Mouse (Mus musculus): Measurements from ENCODE around the gene Fli1.

The Fli1 gene

DNA sequence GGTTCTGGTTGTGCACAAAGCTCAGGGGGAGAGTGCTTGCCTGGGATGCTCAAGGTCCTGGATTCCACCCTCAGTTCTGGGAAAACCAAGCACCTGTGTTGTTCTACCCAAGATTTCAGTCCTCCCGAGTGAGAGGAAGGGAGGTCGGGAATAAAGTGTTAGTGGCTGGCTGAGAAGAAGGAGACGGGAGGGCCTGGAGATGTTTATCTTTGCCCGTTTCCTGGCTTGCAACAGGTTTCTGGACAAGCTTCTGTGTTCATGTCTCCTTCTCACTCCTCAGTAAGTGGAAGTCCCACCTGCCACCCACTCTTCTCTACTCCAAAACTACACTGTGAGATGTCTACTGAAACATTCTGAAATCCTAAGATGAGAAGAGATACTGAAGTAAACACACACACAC lies 39.2 kb downstream of the Fli1 start:
- no peak for DNase-seq (ENCODE audit: low read depth, low spot score)

DNA sequence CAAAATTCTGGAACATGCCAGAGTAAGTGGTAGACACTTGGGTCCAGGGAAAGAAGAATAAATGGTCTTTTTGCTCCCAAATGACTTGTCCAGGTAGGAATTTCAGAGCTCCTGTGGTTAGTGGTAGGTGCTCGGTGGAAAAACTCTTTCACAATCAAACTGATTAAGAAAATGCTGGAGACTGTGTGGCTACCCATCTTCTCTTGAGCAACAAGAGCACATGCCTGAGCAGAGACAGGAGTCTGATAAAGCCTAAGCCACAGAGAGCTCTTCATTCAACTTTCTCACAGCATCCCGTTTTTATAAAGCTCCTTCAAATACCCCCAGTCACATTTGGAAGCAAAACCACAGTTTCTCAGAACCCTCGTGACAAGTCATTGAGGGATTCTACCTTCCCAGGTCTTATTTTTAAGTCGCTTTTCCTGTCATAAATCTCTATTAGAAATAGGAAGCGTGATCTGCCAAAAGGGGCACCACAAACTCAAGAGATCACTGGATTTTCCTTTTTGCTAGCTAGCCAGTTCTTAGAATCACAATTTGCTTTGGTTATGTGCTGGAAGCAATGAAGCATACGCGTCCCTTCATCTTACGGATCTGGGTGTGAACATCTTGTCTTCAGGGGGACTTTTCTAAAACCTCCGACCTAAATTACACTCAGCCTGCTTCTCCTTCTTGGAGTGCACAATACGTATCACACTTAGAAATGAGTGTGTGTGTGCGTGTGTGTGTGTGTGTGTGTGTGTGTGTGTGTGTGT lies 40.2 kb downstream of the Fli1 start:
- DNase-seq (ENCODE audit: low read depth, low spot score) = no peak

DNA sequence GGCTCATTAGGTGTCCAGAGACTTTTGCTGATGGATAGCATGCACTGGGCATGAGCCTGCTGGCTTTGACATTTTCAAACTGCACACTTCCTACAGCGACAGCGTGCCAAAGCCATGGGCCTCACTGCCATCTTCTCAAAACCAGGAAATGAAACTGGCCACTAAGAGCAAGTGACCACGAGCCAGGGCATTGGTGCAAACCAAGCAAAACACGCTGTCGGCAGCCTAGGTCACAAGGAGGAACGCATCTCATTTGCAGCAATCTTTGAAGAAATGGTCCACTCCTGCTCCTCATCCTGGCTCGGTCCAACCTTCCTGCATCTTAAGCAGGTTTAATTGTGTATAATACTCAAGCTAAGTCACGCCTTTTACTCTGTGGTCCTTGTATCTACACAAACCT lies 41.8 kb downstream of the Fli1 start:
- DNase-seq (ENCODE audit: low read depth, low spot score) = no peak

DNA sequence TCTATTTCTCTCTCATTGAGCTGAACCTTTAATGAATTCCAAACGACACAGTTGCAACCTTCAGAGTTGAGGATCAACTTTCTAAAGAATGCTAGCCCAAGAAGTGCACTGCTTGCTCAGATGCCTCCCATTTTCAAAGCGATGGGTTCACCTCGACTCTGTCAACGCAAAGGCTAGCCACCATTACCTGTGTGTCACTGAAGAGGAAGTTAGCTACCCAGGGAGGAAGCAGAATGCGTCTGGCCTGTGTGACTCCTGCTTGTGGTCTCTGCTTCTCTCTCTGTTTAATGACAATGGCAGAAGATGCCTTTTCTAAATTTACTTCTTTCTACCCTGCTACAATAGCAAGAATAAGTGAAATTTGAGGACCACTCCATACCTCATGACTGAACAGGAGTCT lies 42.6 kb downstream of the Fli1 start:
- peak; percentile 74 for DNase-seq (ENCODE audit: low read depth, low spot score)

DNA sequence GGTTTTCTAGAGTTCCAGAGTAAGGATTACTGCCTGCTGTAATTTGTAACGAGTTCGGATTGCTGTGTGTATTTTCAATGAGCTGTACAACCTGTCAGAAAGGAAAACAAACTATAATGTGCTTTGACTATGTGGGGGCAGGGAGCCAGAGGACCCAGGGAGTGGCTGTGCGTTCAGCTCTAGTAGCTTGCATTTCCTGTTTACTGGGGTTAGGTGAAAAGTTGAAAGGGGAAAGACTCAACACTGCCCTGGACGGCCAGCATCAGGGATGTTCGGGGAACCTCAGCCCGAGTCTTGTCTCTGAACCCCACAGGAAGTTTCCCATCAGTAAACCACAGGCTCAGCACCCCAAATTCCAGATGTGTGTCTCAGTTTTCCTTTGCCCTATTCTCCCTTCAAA lies 43.2 kb downstream of the Fli1 start:
- DNase-seq (ENCODE audit: low read depth, low spot score) = peak; percentile 69

DNA sequence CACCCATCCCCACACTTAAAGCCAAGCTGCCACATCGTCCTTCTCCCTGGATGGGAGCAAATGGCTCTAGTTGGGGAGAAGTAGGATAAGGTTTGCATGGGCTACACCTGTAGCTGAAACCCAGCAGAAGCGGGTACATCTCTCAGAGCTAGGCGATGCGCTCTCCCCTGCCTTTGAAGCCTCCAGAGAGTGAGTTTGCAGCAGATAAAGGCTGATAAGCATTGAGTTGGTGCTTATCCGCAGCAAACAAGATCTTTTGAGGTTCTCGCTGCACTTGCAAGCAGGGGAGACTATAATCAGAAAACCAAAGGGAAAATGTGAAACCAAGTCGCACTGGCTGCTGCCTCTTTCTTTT lies 47.0 kb downstream of the Fli1 start:
- peak; percentile 81 for DNase-seq (ENCODE audit: low read depth, low spot score)

DNA sequence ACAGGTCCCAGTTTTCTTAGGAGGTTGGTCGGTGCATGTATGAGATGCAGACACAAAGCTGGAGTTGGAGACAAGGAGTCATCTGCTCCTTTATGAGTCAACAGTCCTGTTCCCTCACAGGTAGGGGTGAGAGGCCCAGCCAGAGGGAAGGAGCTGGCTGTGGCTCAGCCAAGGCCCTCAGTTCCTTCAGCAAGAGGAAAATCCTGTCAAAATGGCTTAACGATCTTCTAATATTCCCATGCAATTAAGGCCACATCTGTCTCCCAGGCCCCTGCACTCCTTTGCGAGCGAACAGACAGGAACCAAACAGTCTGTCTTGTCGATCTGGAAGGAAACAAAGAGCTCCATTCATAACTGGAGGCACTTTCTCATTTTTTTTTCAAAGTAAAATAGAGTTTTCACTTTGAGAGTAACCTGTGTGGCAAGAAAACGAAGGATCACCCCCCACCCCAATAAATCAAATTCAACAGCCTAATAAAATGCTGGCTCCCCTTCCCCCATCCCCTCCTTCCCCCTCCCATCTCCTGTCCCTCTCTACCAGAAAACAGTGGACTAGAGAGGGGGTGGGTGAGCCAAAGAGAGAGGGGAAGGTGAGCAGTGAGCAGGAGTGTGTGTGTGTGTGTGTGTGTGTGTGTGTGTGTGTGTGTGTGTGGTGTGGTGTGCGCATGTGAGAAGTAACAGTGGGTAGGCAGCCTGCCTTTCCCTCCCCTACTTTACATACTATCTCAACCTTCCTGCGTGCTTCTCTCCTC lies 47.6 kb downstream of the Fli1 start:
- DNase-seq (ENCODE audit: low read depth, low spot score) = no peak

DNA sequence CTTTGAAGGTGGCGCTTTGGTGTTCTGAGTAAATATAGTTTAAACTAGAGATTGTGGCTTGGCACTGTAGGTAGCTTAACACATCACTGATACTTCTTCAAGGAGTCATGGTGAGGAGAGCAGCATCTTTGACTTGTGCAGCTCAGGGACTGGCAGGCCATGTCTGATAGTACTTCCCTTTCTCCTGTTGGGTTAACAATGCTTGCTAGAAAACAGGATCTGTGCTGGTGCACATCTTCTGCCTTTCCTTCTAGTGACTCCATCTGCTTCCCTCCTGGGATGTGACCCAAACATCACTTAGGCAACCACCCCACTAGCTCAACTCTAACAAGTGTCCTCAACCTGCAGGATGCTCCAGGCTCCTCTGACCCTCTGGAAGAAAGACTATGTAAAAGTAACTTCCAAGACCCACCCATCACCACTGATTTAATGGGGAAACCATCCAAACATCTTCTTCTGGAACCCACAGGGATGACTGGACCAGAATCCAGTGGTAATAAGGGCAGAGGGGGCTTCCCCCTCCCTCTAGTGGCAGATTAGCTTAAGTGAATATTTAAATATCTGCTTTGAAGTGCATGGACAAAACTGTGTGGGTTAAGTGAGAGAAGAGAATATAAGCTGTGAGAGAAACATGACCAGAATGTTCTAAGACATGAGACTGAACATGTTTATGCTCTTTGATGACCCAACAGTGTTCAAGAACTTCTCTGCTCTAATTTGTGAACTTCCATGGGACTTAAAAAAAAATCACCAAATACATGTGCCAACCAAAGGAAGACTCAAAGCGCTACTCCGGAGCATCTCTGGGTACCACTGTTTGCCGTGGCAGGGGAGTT lies 48.9 kb downstream of the Fli1 start:
- no peak for DNase-seq (ENCODE audit: low read depth, low spot score)

DNA sequence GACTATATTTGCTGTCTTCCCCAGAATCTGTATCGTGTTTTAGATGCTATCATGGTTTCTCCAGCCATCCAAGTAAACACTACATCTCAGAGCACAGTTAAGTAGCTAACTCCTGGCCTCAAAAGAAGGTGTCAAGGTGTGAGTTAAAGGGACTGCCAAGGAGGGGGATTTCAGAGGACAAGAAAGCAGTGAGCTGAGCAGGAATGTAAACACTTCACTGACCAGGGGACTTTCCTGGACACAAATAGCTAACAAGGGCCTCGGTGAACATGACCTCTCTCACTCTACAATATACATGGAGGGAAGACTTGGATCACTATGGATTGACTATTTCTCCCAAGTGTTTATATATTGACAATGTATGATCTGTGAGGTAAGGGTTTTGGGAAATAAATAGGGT lies 49.9 kb downstream of the Fli1 start:
- no peak for DNase-seq (ENCODE audit: low read depth, low spot score)

DNA sequence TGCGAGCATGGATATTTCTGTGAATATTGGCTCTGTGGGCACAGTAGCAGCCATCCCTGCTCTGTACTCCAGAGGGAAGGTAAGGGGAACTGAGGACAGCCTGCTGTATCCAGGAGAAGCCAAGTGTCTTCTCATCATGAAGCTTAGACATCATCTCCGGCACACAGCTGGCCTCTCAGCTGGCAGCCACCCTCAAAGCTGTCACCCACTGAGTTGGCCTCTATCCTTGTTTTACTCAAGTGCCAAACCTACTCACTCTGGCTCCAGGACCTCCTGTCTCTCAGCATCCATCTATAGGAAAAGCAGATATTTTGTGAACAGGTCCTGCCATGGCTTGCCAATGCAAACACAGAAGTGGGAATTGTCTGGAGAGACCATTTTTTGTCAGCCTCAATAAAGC lies 51.2 kb downstream of the Fli1 start:
- DNase-seq (ENCODE audit: low read depth, low spot score) = no peak

DNA sequence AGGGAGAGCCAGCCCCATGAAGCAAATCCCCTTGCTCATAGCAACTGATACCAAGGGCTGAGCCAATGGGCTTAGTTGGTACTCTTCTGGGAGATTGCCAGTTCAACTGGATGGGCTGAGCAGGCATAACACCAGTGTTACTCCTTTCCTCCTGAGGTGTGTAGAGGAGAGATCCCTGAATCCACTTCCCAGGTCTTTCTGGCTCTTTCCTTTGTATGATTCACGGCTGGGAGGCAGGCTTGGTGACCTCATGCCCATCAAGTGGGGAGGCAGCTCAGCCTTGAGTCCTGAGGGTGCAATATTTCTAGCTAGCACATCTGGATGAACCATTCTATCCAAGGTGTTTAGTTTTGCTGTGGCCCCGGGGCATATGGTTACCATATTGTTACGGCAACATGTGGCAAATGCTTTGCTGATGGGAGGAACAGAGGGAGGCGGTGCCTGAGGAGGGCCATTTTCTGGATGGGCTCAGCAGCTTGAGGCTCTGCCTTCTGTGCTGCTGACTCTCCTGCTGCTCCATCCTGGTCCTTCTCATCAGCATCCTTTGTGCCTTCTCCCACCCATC lies 52.8 kb downstream of the Fli1 start:
- no peak for DNase-seq (ENCODE audit: low read depth, low spot score)

DNA sequence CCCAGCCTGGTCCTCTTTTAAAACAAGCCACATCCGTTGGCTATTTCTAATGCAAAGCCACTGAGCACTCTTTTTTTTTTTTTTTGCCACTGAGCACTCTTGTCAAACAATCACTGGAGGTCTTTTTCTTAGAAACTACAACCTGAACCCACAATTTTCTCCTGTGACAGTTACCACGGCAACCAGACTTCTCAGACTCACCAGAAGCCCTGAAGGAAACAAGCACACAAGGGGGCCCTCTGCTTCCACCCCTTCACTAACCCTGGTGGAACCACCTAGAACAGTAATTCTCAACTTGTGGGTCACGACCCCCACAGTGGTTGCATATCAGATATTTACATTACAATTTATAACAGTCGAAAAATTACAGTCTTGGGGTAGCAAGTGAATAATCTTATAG lies 53.3 kb downstream of the Fli1 start:
- DNase-seq (ENCODE audit: low read depth, low spot score) = peak; percentile 41

DNA sequence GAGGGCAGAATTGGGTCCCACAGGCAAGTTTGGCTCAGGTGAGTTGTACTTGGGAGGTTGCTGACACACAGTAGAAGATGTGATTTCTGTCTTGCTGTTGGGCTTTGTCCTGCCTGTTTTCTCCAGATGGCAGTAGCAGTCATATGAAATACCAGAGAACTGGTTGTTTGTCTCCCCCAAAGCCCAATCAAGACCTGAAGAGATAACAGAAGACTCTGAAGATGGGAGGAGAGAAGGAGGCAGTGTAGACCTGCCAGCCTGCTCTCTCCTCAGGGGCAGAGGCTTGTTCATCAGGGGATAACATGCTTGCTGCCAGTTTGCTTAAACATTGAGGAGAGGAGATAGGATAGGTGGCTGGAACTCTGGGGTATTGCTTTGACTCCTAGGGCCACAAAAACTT lies 54.0 kb downstream of the Fli1 start:
- DNase-seq (ENCODE audit: low read depth, low spot score) = no peak

DNA sequence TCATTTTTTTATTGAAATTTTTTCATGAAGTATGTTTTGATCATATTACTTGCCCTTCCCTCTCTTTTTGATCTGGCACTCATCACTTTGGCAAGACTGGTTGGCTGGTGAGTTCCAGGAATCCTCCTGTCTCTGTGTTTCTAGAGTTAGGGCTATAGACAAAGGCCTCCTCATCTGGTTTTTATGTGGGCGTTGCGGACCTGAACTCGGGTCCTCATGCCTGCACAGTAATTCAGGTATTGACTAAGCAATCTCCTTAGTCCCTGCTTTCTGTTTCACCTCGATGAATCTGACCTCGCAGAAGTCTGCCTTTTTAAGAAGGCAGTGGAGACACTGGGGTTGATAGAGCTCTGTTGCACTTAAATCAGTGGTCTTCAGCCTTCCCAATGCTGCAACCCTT lies 54.8 kb downstream of the Fli1 start:
- DNase-seq (ENCODE audit: low read depth, low spot score) = peak; percentile 56

DNA sequence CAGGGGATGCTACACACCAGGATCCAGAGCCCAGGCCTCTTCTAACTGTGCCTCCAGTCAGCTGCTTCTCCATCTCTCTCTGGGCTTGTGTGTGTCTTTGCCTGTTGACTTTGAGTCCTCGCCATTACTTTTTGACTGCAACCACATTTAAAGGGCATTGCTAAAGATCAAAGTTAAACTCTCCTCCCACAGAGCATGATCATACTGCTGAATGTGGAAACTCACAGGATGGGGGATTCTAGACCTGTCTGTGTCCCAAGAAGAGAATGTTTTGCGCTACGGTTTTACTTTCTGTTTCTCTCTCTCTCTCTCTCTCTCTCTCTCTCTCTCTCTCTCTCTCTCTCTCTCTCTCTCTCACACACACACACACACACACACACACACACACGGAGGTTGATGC lies 55.3 kb downstream of the Fli1 start:
- peak; percentile 76 for DNase-seq (ENCODE audit: low read depth, low spot score)

DNA sequence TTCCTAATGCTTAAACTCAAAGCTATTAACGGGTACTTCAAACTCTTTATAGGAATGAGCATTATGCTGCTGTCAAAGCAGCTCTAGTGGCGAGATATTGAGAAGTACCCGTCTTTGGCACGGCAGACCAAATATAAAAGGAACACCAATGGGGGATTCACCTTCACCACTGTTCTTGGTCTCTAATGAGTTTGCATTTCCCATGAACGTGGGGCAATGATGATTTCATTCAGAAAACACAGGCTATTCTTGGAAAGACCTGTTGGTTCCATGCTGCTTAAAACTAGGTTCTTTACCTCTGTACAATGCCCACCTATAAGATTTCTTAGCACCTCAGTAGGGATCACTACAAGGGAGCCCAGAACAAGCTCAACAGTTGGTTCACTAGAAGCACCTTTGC lies 62.2 kb downstream of the Fli1 start:
- DNase-seq (ENCODE audit: low read depth, low spot score) = no peak

DNA sequence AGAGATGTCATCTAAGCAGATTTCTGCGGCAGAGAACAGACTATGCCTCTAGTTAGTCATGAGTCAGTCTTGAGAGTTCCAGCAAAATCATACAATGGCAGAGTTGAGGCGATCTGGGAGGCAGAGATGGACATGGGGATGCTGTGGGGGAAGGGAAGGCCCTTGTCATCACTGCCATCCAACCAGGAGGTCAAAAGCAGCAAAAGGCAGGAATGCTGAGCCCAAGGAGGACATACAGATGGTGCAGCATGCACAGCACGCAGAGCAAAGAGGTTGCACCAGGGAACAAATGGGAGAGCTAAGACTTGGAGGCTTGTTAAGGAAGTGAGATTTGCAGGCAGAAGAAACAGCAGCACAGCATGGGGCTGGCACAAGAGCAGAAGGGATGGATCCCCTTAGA lies 63.9 kb downstream of the Fli1 start:
- DNase-seq (ENCODE audit: low read depth, low spot score) = no peak

DNA sequence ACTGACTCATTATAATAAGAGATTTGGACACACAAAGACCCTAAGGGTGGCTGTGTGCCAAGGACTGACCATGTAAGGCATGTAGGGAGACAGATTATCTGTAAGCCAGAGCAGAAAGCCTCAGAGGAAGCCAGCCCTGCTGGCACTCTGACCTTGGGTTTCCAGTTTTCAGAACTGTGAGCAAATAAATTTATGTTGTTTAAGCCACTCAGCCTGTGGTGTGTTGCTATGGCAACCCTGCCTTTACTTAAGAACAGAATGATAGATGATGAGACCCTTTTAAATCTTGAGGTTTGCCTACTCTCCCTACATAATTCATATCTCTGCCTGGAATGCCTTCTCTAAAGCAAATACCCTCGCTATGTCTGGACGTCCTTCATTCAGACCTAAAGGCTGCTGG lies 64.6 kb downstream of the Fli1 start:
- no peak for DNase-seq (ENCODE audit: low read depth, low spot score)

DNA sequence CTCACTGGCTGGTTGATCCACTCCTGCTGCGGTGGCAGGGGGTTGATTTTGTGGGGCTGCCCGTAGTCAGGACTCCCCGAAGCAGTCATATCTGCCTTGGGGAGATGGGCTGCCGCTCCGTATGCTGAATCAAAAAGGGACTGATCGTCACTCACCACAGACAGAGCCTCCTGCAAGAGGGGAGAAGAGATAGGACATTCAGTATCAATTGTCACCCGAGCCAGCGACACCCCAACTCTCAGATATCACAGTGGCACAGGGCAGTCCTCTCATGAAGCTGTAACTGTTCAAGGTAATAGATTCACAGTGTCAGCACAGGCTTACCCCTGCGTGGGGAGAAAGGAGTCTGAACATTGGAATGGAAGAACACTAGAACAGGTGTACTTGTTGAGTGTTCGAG lies 66.1 kb downstream of the Fli1 start:
- DNase-seq (ENCODE audit: low read depth, low spot score) = no peak

DNA sequence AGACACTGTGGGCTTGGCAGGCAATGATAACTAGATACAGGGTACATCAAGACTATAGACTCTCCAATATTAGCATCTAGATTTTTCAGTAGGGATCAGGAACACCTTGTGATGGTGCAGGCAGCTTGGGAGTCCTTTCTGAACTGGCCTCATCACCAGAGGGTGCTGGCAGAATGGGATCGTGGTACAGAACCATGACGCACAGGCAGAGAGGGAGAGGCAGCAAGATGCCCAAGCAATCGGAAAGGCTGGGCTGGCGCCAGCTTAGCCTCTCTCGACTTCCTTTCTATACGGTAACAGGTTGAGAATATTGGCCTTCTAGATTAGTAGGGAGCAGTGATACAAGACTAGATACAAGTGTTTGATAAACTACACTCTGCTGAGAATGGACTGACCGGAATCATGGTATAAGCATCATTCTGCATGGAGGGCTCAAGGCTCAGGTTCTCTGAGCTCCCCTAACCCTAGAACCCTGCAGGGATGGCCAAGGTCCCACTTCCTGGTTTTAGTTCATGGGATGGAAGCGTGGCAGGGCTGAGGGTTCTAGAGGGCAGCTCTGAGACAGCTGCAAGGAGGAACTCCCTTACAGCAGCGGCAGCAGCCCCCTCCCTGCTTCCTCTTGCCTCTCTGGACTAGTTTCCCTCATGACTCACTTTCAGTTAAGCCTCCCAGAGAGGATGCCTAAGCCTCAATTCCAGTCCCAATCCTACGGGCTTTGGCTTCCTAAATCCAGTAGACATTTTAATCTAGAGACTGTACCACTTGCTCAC lies 67.9 kb downstream of the Fli1 start:
- DNase-seq (ENCODE audit: low read depth, low spot score) = no peak

DNA sequence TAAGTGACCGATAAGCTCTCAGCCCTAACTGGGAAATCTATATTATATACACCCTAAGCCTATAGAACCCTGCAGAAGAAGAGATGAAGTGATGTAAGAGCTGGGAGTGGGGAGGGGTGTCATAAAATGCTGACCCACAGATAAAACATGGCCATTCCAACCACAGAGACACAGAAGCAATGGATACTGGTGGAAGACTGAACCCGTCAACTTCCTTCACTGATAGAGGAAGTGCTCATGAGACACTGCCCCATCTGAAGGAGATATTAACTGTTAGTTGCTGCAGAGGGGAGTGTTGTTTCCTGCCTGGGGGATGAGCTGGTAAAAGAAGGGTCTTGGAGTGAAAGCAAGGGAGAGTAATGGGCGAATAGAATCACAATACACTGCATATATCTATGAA lies 70.3 kb downstream of the Fli1 start:
- DNase-seq (ENCODE audit: low read depth, low spot score) = no peak

Data from CD4-positive, CD25-positive, alpha-beta regulatory T cell, adult 2 months (primary cell).